Mouse (Mus musculus) stomach, postnatal 0 days (tissue): ENCODE data around the gene Ppp3ca.

ENCODE experiments used
- CTCF ChIP-seq: IDR thresholded peaks from 2 replicates; pipeline ENCODE4 v1.5.1; 2016; ENCODE audit warnings: antibody characterized with exemption, low read depth, mild to moderate bottlenecking, moderate library complexity
- EP300 ChIP-seq: optimal IDR thresholded peaks from 2 replicates; pipeline ENCODE3; 2016; ENCODE audit warnings: antibody characterized with exemption

- no peak for TF ChIP-seq CTCF
- no peak for TF ChIP-seq EP300
Observed at GRCm38 (mm10) chr3:136745456-136745855, 75.5 kb downstream of the Ppp3ca start.
